Mouse (Mus musculus) MEL (cell line): ENCODE results near the gene Creb3. TPM values are rescaled to one million over a fixed set of nuclear protein-coding genes. Genes with fewer than 3 reads are reported as not detected.
"Not testable (repeated sequence)": the region's sequence is repeated elsewhere in the genome, so short reads cannot be mapped to it uniquely, and the experiment has no call there.

Source experiments
- DNase-seq: peaks from one replicate; pipeline ENCODE4 v3.0.0; 2011; ENCODE audit warnings: low read depth, low spot score
- H3K27ac ChIP-seq: 2 replicates; pipeline ENCODE4 v1.5.1; 2012; ENCODE audit warnings: low read depth, mild to moderate bottlenecking, control low read depth, low read length, moderate library complexity; ENCODE audit not compliant: control insufficient read depth
- H3K27me3 ChIP-seq, 2 experiments: fragments of 150-350 bp in 1 of 2; sonication (generic) in 1 of 2; 2 replicates each; pipeline ENCODE4 v1.6.1; 2012; ENCODE audit warnings: low read length in 2 of 2, mild to moderate bottlenecking in 2 of 2, improper control_type of control experiment in 1 of 2, moderate library complexity in 1 of 2; ENCODE audit not compliant: insufficient read depth in 2 of 2, control insufficient read depth in 1 of 2
- H3K36me3 ChIP-seq, 2 experiments: 2 replicates each; pipeline ENCODE4 v1.6.1; 2012 to 2014; ENCODE audit warnings: low read length in 2 of 2, improper control_type of control experiment in 1 of 2, inconsistent platforms in 1 of 2, mild to moderate bottlenecking in 1 of 2; ENCODE audit not compliant: insufficient read depth in 2 of 2, control insufficient read depth in 1 of 2
- H3K4me1 ChIP-seq, 2 experiments: fragments of 150-350 bp in 1 of 2; sonication (generic) in 1 of 2; 2 replicates each; pipeline ENCODE4 v1.6.1; 2012; ENCODE audit warnings: low read length in 2 of 2, improper control_type of control experiment in 1 of 2, mild to moderate bottlenecking in 1 of 2; ENCODE audit not compliant: insufficient read depth in 2 of 2, control insufficient read depth in 1 of 2
- H3K4me3 ChIP-seq, 2 experiments: fragments of 150-350 bp in 1 of 2; sonication (generic) in 1 of 2; 2 replicates each; pipeline ENCODE4 v1.5.1; 2012; ENCODE audit warnings: low read depth in 2 of 2, low read length in 2 of 2, mild to moderate bottlenecking in 2 of 2, moderate library complexity in 2 of 2, control low read depth in 1 of 2, improper control_type of control experiment in 1 of 2; ENCODE audit not compliant: control insufficient read depth in 1 of 2, insufficient read depth in 1 of 2
- H3K79me2 ChIP-seq: 2 replicates; pipeline ENCODE4 v1.6.1; 2012; ENCODE audit warnings: mild to moderate bottlenecking, low read length, moderate library complexity; ENCODE audit not compliant: control insufficient read depth, poor library complexity, insufficient read depth
- H3K9ac ChIP-seq: 2 replicates; pipeline ENCODE4 v1.6.1; 2012; ENCODE audit warnings: low read depth, mild to moderate bottlenecking, control low read depth, low read length, moderate library complexity; ENCODE audit not compliant: control insufficient read depth, poor library complexity, severe bottlenecking
- H3K9me3 ChIP-seq: fragments of 150-350 bp; sonication (generic); replicated peaks from 2 replicates; pipeline ENCODE4 v1.6.1; 2012; ENCODE audit warnings: mild to moderate bottlenecking, low read length, improper control_type of control experiment, moderate library complexity; ENCODE audit not compliant: insufficient read depth
- BHLHE40 ChIP-seq: IDR thresholded peaks from 2 replicates; pipeline ENCODE4 v1.6.1; 2012; ENCODE audit warnings: low read depth, mild to moderate bottlenecking, inconsistent platforms, low read length, improper control_type of control experiment, borderline replicate concordance
- CHD1 ChIP-seq: IDR thresholded peaks from 2 replicates; pipeline ENCODE4 v1.6.1; 2012; ENCODE audit warnings: low read depth, mild to moderate bottlenecking, inconsistent platforms, low read length, improper control_type of control experiment
- CHD2 ChIP-seq: IDR thresholded peaks from 2 replicates; pipeline ENCODE4 v1.6.1; 2011; ENCODE audit warnings: low read length, improper control_type of control experiment
- CTCF ChIP-seq, 3 experiments: IDR thresholded peaks in 2 of 3; conservative IDR thresholded peaks in 1 of 3; 2 replicates each; pipeline ENCODE4 v1.5.1; 2011 to 2012; ENCODE audit warnings: low read length in 3 of 3, low read depth in 2 of 3, mild to moderate bottlenecking in 2 of 3, improper control_type of control experiment in 1 of 3, inconsistent platforms in 1 of 3, mixed read lengths in 1 of 3, moderate library complexity in 1 of 3; ENCODE audit not compliant: control insufficient read depth in 1 of 3, insufficient read depth in 1 of 3, poor library complexity in 1 of 3, severe bottlenecking in 1 of 3
- E2F4 ChIP-seq: IDR thresholded peaks from 2 replicates; pipeline ENCODE4 v1.6.1; 2011; ENCODE audit warnings: low read depth, low read length, improper control_type of control experiment, borderline replicate concordance
- ELF1 ChIP-seq: IDR thresholded peaks from 2 replicates; pipeline ENCODE4 v1.6.1; 2014; ENCODE audit warnings: low read depth, mild to moderate bottlenecking, inconsistent platforms, low read length, improper control_type of control experiment, moderate library complexity
- EP300 ChIP-seq, 2 experiments: IDR thresholded peaks; 2 replicates each; pipeline ENCODE4 v1.6.1; 2011; ENCODE audit warnings: improper control_type of control experiment in 2 of 2, low read length in 2 of 2, low read depth in 1 of 2, mild to moderate bottlenecking in 1 of 2
- ETS1 ChIP-seq: IDR thresholded peaks from 2 replicates; pipeline ENCODE4 v1.6.1; 2012; ENCODE audit warnings: low read depth, mild to moderate bottlenecking, inconsistent platforms, low read length, improper control_type of control experiment, moderate library complexity
- GABPA ChIP-seq: IDR thresholded peaks from 2 replicates; pipeline ENCODE4 v1.6.1; 2012; ENCODE audit warnings: low read depth, mild to moderate bottlenecking, inconsistent platforms, low read length, improper control_type of control experiment, moderate library complexity
- GATA1 ChIP-seq: IDR thresholded peaks from 2 replicates; pipeline ENCODE4 v1.6.1; 2011; ENCODE audit warnings: low read depth, low read length, improper control_type of control experiment
- HCFC1 ChIP-seq: IDR thresholded peaks from 2 replicates; pipeline ENCODE4 v1.6.1; 2012; ENCODE audit warnings: low read depth, mild to moderate bottlenecking, inconsistent platforms, low read length, improper control_type of control experiment, moderate library complexity
- MAFK ChIP-seq: IDR thresholded peaks from 2 replicates; pipeline ENCODE4 v1.6.1; 2011; ENCODE audit warnings: low read depth, mild to moderate bottlenecking, low read length, improper control_type of control experiment, borderline replicate concordance
- MAX ChIP-seq: IDR thresholded peaks from 2 replicates; pipeline ENCODE4 v1.6.1; 2011; ENCODE audit warnings: low read length, improper control_type of control experiment
- MAZ ChIP-seq: IDR thresholded peaks from 2 replicates; pipeline ENCODE4 v1.6.1; 2012; ENCODE audit warnings: low read depth, mild to moderate bottlenecking, inconsistent platforms, low read length, improper control_type of control experiment
- MEF2A ChIP-seq: IDR thresholded peaks from 2 replicates; pipeline ENCODE4 v1.6.1; 2014; ENCODE audit warnings: low read depth, mild to moderate bottlenecking, inconsistent platforms, low read length, improper control_type of control experiment; ENCODE audit not compliant: poor library complexity, insufficient replicate concordance, severe bottlenecking; ENCODE audit errors: extremely low read depth
- NRF1 ChIP-seq: IDR thresholded peaks from 2 replicates; pipeline ENCODE4 v1.6.1; 2014; ENCODE audit warnings: low read depth, mild to moderate bottlenecking, inconsistent platforms, low read length, improper control_type of control experiment, moderate library complexity; ENCODE audit not compliant: poor library complexity, insufficient read depth, severe bottlenecking
- POLR2A ChIP-seq, 2 experiments: IDR thresholded peaks; 2 replicates each; pipeline ENCODE4 v1.6.1; 2011 to 2012; ENCODE audit warnings: low read length in 2 of 2, mild to moderate bottlenecking in 2 of 2, control low read depth in 1 of 2, improper control_type of control experiment in 1 of 2, low read depth in 1 of 2, moderate library complexity in 1 of 2; ENCODE audit not compliant: control insufficient read depth in 1 of 2, insufficient read depth in 1 of 2, poor library complexity in 1 of 2
- POLR2AphosphoS2 ChIP-seq: IDR thresholded peaks from 2 replicates; pipeline ENCODE4 v1.6.1; 2011; ENCODE audit warnings: low read length, improper control_type of control experiment
- POLR2AphosphoS5 ChIP-seq: IDR thresholded peaks from 2 replicates; pipeline ENCODE4 v1.6.1; 2012; ENCODE audit warnings: low read depth, borderline replicate concordance, mild to moderate bottlenecking, inconsistent platforms, low read length, moderate library complexity, mixed read lengths
- RAD21 ChIP-seq: IDR thresholded peaks from 2 replicates; pipeline ENCODE4 v1.6.1; 2011; ENCODE audit warnings: mild to moderate bottlenecking, low read depth, low read length, improper control_type of control experiment
- SMC3 ChIP-seq: IDR thresholded peaks from 2 replicates; pipeline ENCODE4 v1.6.1; 2011; ENCODE audit warnings: low read depth, low read length, improper control_type of control experiment
- TAL1 ChIP-seq: IDR thresholded peaks from 2 replicates; pipeline ENCODE4 v1.6.1; 2012; ENCODE audit warnings: mild to moderate bottlenecking, inconsistent platforms, low read length, moderate library complexity, mixed read lengths
- TBP ChIP-seq: IDR thresholded peaks from 2 replicates; pipeline ENCODE4 v1.8.0; 2011; ENCODE audit warnings: low read depth, low read length, improper control_type of control experiment
- TCF12 ChIP-seq: IDR thresholded peaks from 2 replicates; pipeline ENCODE4 v1.6.1; 2014; ENCODE audit warnings: low read depth, mild to moderate bottlenecking, inconsistent platforms, low read length, improper control_type of control experiment, moderate library complexity
- USF1 ChIP-seq: IDR thresholded peaks from 2 replicates; pipeline ENCODE4 v1.6.1; 2014; ENCODE audit warnings: low read depth, mild to moderate bottlenecking, inconsistent platforms, low read length, improper control_type of control experiment, moderate library complexity
- ZKSCAN1 ChIP-seq: IDR thresholded peaks from 2 replicates; pipeline ENCODE4 v1.6.1; 2012; ENCODE audit warnings: low read depth, mild to moderate bottlenecking, inconsistent platforms, low read length, improper control_type of control experiment, moderate library complexity
- ZNF384 ChIP-seq: IDR thresholded peaks from 2 replicates; pipeline ENCODE4 v1.6.1; 2012; ENCODE audit warnings: low read depth, mild to moderate bottlenecking, inconsistent platforms, low read length, improper control_type of control experiment
- polyA plus RNA-seq, 2 experiments: library from polyadenylated mRNA; stranded (reverse) in 1 of 2; unstranded in 1 of 2; fragments of >175 nt in 1 of 2; fragments of >200 nt in 1 of 2; gene quantifications; 2 replicates each; pipeline versions ENCODE4 v1.2.1 to v1.2.4; 2012; ENCODE audit warnings: low replicate concordance in 2 of 2, low read depth in 1 of 2; ENCODE audit not compliant: insufficient read length in 2 of 2, insufficient read depth in 1 of 2, missing spikeins in 1 of 2
- total RNA-seq: library from RNA; depleted of rRNA; stranded (reverse); fragments of 300-350 nt; gene quantifications from 2 replicates; pipeline ENCODE4 v1.2.3, GENCODE M21; 2012

Creb3 gene
- total and polyA plus RNA-seq, 3 experiments: 17.1 to 21.3 TPM; not detected in 1

DNA sequence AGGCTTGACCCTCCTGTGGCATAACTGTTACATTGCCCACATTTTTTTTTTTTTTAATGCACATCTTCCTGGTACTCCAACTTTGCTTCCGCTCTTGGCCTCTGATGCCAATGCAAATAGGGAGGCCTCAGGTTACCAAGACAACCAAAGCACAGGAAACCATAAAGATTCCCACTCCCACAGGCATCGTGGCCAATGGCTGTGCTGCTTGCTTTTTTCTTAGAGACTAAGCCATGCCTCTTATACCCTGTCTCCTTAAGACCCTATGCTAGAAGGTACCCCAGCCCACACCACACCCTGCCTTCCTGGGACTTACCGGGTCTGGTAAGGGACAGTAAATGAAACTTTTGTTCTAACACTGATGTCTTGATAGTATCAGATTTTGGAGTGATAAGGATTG is 31.3 kb downstream of the Creb3 start:
- Histone ChIP-seq H3K79me2 (no peaks in the 10 kb centered on the region), H3K9me3 (no peaks in the 10 kb centered on the region), H3K36me3 (peaks cover 0 to 24% of the 10 kb centered on the region in 2 experiments; a peak in 2 of 4 replicates), H3K27me3 (no peaks in the 10 kb centered on the region), H3K4me1 (peaks cover 11% of the 10 kb centered on the region in 2 experiments), H3K4me3 (no peak overlapping the region), H3K27ac (no peak overlapping the region), H3K9ac (no peak overlapping the region)
- no peak for DNase-seq
- TF ChIP-seq TBP: no peak
- TF ChIP-seq CTCF (IDR thresholded peaks at IDR 0.05 in 2 of 3, conservative IDR thresholded peaks at IDR 0.05 in 1 of 3; ENCODE audit: control insufficient read depth in 1 of 3, insufficient read depth in 1 of 3, low read depth in 2 of 3, low read length in 3 of 3, poor library complexity in 1 of 3, severe bottlenecking in 1 of 3): no peak
- no peak for TF ChIP-seq TAL1
- TF ChIP-seq RAD21: no peak
- TF ChIP-seq EP300 (IDR thresholded peaks at IDR 0.05; ENCODE audit: low read depth in 1 of 2, low read length in 2 of 2): no peak
- TF ChIP-seq ETS1: no peak
- TF ChIP-seq ZNF384: no peak
- TF ChIP-seq MAFK: no peak
- no peak for TF ChIP-seq E2F4
- no peak for TF ChIP-seq MAZ
- no peak for TF ChIP-seq ELF1
- no peak for TF ChIP-seq CHD2
- no peak for TF ChIP-seq USF1
- no peak for TF ChIP-seq MAX
- no peak for TF ChIP-seq GATA1
- no peak for TF ChIP-seq ZKSCAN1
- no peak for TF ChIP-seq POLR2AphosphoS2

DNA sequence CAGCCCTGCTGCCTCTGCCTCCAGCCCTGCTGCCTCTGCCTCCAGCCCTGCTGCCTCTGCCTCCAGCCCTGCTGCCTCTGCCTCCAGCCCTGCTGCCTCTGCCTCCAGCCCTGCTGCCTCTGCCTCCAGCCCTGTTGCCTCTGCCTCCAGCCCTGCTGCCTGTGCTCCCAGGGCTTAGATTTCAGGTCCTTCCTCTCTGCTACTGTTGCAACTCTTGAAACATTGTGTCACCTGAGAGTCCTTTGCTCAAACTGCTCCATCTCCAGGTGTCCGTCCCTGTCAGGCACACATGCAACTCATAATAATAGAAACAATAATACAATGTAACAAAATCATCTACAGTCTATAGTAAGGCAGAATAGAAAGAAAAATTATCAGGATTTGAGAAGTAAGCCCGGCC is 34.5 kb downstream of the Creb3 start:
- H3K9me3 ChIP-seq, H3K79me2 ChIP-seq, H3K27me3 ChIP-seq, DNase-seq, H3K27ac ChIP-seq, H3K9ac ChIP-seq, H3K4me3 ChIP-seq: not testable (repeated sequence)
- Histone ChIP-seq H3K4me1 (peaks cover 27 to 31% of the 10 kb centered on the region in 2 experiments), H3K36me3 (peaks cover 0 to 38% of the 10 kb centered on the region in 2 experiments; a peak in 2 of 4 replicates)

DNA sequence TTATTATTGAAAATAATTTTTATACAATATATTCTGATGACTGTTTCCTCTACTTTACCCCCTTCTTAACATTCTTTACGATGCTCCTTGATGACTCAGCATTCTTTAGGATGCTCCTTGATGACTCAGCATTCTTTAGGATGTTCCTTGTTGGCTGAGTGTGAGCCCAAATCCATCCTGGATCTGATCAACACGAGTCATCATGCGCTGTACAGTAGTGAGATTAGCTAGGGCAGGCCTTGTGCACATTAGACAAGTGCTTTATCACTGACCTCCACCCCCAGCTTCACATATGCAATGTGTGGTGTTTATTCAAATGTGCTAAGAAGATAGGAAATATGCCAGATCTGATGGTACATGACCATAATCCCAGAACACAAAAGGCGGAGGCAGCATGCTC is 36.1 kb downstream of the Creb3 start:
- no peak overlapping the region for H3K9ac ChIP-seq
- no peaks in the 10 kb centered on the region for H3K79me2 ChIP-seq
- H3K36me3 ChIP-seq: peaks cover 0 to 38% of the 10 kb centered on the region in 2 experiments; a peak in 2 of 4 replicates
- no peaks in the 10 kb centered on the region for H3K9me3 ChIP-seq
- H3K4me1 ChIP-seq: peaks cover 27 to 31% of the 10 kb centered on the region in 2 experiments
- no peak overlapping the region for H3K4me3 ChIP-seq
- H3K27me3 ChIP-seq: no peaks in the 10 kb centered on the region
- H3K27ac ChIP-seq: peak overlapping the region; percentile 53
- DNase-seq: peak; percentile 77
- TF ChIP-seq MAFK (peak; percentile 99), HCFC1 (no peak), RAD21 (no peak), TCF12 (peak; percentile 93), BHLHE40 (peak; percentile 70; the same call in 1 of the 2 replicates), POLR2AphosphoS5 (no peak), MEF2A (no peak), MAX (no peak), GABPA (peak; percentile 89), POLR2A (IDR thresholded peaks at IDR 0.05; ENCODE audit: control insufficient read depth in 1 of 2, insufficient read depth in 1 of 2, low read depth in 1 of 2, low read length in 2 of 2, poor library complexity in 1 of 2) (no peak), GATA1 (peak; percentile 92), SMC3 (no peak), NRF1 (no peak), ZKSCAN1 (no peak), CHD1 (no peak)
